Mouse (Mus musculus) CH12.LX (cell line): ENCODE results near the gene Clmp.
A peak's percentile ranks its signal among the peaks of the same experiment; 100 is the strongest.

Experiments
- BHLHE40 ChIP-seq: IDR thresholded peaks from 2 replicates; pipeline ENCODE4 v1.6.1; 2011; ENCODE audit warnings: mild to moderate bottlenecking, low read depth, low read length, improper control_type of control experiment
- CHD2 ChIP-seq: IDR thresholded peaks from 2 replicates; pipeline ENCODE4 v1.6.1; 2011; ENCODE audit warnings: low read length, improper control_type of control experiment
- CTCF ChIP-seq, 2 experiments: IDR thresholded peaks in 1 of 2; conservative IDR thresholded peaks in 1 of 2; 2 replicates each; pipeline ENCODE4 v1.5.1; 2011 to 2012; ENCODE audit warnings: low read depth in 2 of 2, low read length in 2 of 2, improper control_type of control experiment in 1 of 2, inconsistent platforms in 1 of 2, mild to moderate bottlenecking in 1 of 2, moderate library complexity in 1 of 2
- EP300 ChIP-seq: IDR thresholded peaks from 2 replicates; pipeline ENCODE4 v1.6.1; 2011; ENCODE audit warnings: low read length, improper control_type of control experiment
- HCFC1 ChIP-seq: IDR thresholded peaks from 2 replicates; pipeline ENCODE4 v1.6.1; 2012; ENCODE audit warnings: low read depth, mild to moderate bottlenecking, inconsistent platforms, low read length, improper control_type of control experiment
- MAX ChIP-seq: IDR thresholded peaks from 2 replicates; pipeline ENCODE4 v1.6.1; 2011; ENCODE audit warnings: low read length, improper control_type of control experiment
- MXI1 ChIP-seq: IDR thresholded peaks from 2 replicates; pipeline ENCODE4 v1.6.1; 2011; ENCODE audit warnings: mild to moderate bottlenecking, low read depth, low read length, improper control_type of control experiment
- NRF1 ChIP-seq: IDR thresholded peaks from 2 replicates; pipeline ENCODE4 v1.6.1; 2014; ENCODE audit warnings: low read depth, mild to moderate bottlenecking, inconsistent platforms, low read length, improper control_type of control experiment, moderate library complexity
- POLR2A ChIP-seq: IDR thresholded peaks from 2 replicates; pipeline ENCODE4 v1.6.1; 2011; ENCODE audit warnings: low read depth, mild to moderate bottlenecking, improper control_type of control experiment, low read length
- RCOR1 ChIP-seq: conservative IDR thresholded peaks from 2 replicates; pipeline ENCODE4 v1.6.1; 2012; ENCODE audit warnings: low read depth, mild to moderate bottlenecking, inconsistent platforms, low read length, improper control_type of control experiment
- SMC3 ChIP-seq: IDR thresholded peaks from 2 replicates; pipeline ENCODE4 v1.6.1; 2011; ENCODE audit warnings: low read depth, low read length, improper control_type of control experiment
- TCF12 ChIP-seq: IDR thresholded peaks from 2 replicates; pipeline ENCODE4 v1.6.1; 2014; ENCODE audit warnings: low read depth, mild to moderate bottlenecking, inconsistent platforms, low read length, improper control_type of control experiment

DNA sequence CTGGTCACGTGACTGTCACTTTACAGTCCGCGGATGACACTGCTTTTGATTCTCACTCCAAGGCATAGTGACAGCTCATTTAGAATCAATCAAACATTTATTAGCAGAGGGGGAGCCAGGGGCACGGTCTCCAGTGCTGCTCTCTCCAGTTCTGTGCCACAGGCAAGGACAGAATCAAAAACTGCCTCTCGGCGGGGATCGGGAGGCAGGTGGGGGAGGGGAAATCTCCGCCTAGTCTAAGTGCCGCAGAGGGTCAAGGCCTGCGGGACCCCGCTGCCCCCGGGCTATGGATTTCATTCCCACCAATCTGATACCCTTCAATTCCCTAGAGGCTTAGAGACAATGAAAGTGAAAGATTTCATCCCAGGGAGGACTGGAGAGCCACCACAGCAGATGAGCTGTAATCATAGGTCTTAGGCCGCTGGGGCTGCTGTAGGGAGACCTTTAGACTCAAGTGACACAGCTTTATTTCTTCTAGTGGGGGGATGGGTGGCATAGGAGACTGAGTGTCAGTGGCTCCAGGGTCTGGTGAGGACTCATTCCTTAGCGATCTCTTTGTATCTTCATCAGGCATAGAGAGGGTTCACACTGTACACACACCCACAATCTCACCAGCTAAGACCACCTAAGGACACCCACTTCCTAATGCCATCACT lies 47.2 kb upstream of the Clmp start:
- TF ChIP-seq EP300, result no peak
- no peak for TF ChIP-seq CTCF (conservative IDR thresholded peaks at IDR 0.05 in 1 of 2, IDR thresholded peaks at IDR 0.05 in 1 of 2; ENCODE audit: low read depth in 2 of 2, low read length in 2 of 2)
- TF ChIP-seq MAX, result no peak
- no peak for TF ChIP-seq POLR2A
- peak; percentile 63 for TF ChIP-seq BHLHE40
- TF ChIP-seq TCF12, result no peak
- TF ChIP-seq RCOR1, result no peak
- no peak for TF ChIP-seq SMC3
- no peak for TF ChIP-seq NRF1
- peak; percentile 27; the same call in 1 of the 2 replicates for TF ChIP-seq CHD2
- no peak for TF ChIP-seq HCFC1
- no peak for TF ChIP-seq MXI1
